Mouse (Mus musculus) lung, postnatal 0 days (tissue): Measurements from ENCODE around the gene Anxa6.

Experiments used
- CTCF ChIP-seq: IDR thresholded peaks from 2 replicates; pipeline ENCODE4 v1.5.1; 2016; ENCODE audit warnings: antibody characterized with exemption, mild to moderate bottlenecking
- EP300 ChIP-seq: IDR thresholded peaks from 2 replicates; pipeline ENCODE4 v1.6.1; 2016; ENCODE audit warnings: antibody characterized with exemption, mild to moderate bottlenecking, control low read depth

- no peak for TF ChIP-seq CTCF
- no peak for TF ChIP-seq EP300
Observed at GRCm38 (mm10) chr11:54929744-54930143, 103.5 kb downstream of the Anxa6 start.
